Mouse (Mus musculus): ENCODE measurements around the gene Ecm1.

DNA sequence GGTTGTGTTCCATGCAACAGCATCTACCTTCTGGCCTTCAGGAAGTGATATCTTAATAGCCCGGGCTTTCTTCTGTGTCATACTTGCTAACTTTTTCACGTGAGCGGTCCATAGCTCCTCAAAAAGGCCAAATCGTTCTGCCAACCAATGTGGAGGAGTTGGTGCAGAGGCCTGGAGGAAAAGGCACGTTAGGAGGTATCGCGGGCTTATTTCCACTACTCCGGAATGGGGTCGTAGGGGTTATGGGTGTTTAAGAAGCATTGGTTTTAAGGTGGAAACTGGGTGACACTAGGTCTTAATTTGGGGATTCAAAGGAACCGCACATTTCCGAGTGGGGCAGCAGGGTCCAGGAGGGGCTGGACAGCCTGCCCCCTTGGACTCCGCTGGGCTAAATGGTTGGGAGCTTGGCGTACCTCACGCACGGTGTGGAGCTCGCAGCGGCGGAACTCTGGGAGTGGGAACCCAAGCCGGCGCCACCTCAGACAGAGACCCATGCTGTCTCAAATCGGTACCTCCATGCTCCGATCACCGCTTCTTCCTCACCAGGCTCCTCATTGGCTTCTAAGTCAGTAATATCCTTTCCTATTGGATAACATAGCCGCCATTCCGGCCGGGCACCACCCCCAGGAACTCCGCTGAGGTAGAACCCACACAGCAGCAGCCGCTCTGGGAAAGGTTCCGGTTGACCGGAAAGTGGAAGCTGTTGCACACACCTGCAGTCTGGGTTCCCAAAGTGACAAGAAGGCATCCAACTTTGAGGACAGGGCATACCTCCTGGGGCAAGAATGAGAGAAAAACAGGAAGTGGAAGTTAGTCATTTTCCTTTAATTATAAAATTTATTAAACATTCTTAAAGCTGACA lies 15.2 kb upstream of the Ecm1 start:
- TF ChIP-seq POLR2A (IDR thresholded peaks at IDR 0.05; ENCODE audit: extremely low read depth, insufficient read depth, low read length) = no peak
- no peak for TF ChIP-seq CTCF (IDR thresholded peaks at IDR 0.05; ENCODE audit: low read depth, low read length)

All from liver, adult 2 months (tissue).